Mouse (Mus musculus): Measurements from ENCODE around the gene Abcg1.

DNA sequence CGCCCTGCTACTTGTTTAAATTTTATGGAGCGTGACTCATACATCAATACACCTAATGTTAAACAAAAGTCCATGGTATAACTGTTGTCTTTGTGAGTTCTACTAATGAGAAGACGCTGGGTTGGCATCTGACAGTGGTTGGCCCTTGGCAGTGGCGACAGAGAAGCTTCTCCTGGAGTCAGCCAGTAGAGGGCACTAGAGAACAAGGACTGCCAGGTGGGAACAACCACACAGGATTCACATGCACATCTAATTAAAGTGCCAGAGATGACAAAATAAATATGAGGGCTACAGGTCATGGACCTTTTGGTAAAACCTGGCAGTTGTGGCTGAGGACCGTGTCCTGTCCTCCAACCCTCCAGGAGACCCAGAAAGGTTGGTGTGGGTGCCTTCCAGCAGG is 80.9 kb downstream of the Abcg1 start:
- TF ChIP-seq CHD2 (IDR thresholded peaks at IDR 0.05; ENCODE audit: low read length) (no peak), MAX (IDR thresholded peaks at IDR 0.05; ENCODE audit: low read length) (no peak), HCFC1 (IDR thresholded peaks at IDR 0.05; ENCODE audit: low read depth, low read length) (no peak), MAFK (IDR thresholded peaks at IDR 0.05; ENCODE audit: insufficient replicate concordance, low read length) (no peak)

All from CH12.LX (cell line).